Comparison of ENCODE assay signal across 20 mouse cellular contexts in genomic region chr10:64958391-64958790, GRCm38 (mm10).
DNase-seq lines count a peak whose midpoint lies in the region; ATAC-seq and TF ChIP-seq lines count a peak whose summit lies in the region.
"Had no signal": no experiment of that assay in that cellular context is flagged by ENCODE, and none has a peak within 500 bp of the region (broad histone marks: within the 10 kb centered on the region; RNA-seq: fewer than 3 reads in every experiment).

No protein-coding gene starts in this region.

- TF ChIP-seq CTCF in kidney, adult 2 months (conservative IDR thresholded peaks at IDR 0.05; ENCODE audit: insufficient read depth, insufficient read length, low read depth, low read length) = no peak
- TF ChIP-seq CTCF in forebrain, postnatal 0 days (IDR thresholded peaks at IDR 0.05; ENCODE audit: low read depth) = no peak

- H3K27me3 ChIP-seq in kidney, adult 2 months (replicated peaks; ENCODE audit: control insufficient read depth, insufficient read depth, low read length) = no peaks in the 10 kb centered on the region
- no peaks in the 10 kb centered on the region for H3K27me3 ChIP-seq in forebrain, postnatal 0 days (ENCODE audit: insufficient read depth, low read length)
- H3K27me3 ChIP-seq: hindbrain, embryonic 13.5 days; limb, embryonic 13.5 days; liver, embryonic 15.5 days had no signal

- peak; percentile 20 for DNase-seq in kidney, adult 2 months
- no peak for DNase-seq in kidney, postnatal 4 days
- DNase-seq in cerebellum, adult 11 months = peak; percentile 7
- peak; percentile 25 to 33 for DNase-seq in cerebellum, adult 18-20 months
- peak; percentile 11 to 61 for DNase-seq in cerebellum, postnatal 36 days
- DNase-seq in forebrain, postnatal 0 days = no peak
- no peak for DNase-seq in yolk sac, embryonic 10.5 days (ENCODE audit: low spot score)
- DNase-seq: adrenal gland, adult 2 months; embryo, embryonic 11 days; gastrocnemius, postnatal 14 days; right cerebral cortex, postnatal 4 days; thymus, postnatal 36 days had no signal

- ATAC-seq in forebrain, postnatal 0 days = no peak
- ATAC-seq: inflammation-experienced regulatory T-cells, adult 6 months had no signal

- no peaks in the 10 kb centered on the region for H3K36me3 ChIP-seq in kidney, adult 2 months (ENCODE audit: control insufficient read depth, insufficient read depth, low read length)
- no peaks in the 10 kb centered on the region for H3K36me3 ChIP-seq in forebrain, postnatal 0 days (ENCODE audit: insufficient read depth)
- H3K36me3 ChIP-seq: forebrain, embryonic 10.5 days; heart, embryonic 10.5 days; hindbrain, embryonic 13.5 days; limb, embryonic 13.5 days; liver, embryonic 15.5 days; midbrain, embryonic 10.5 days had no signal

- no peak overlapping the region for H3K4me2 ChIP-seq in forebrain, postnatal 0 days (ENCODE audit: low read depth)
- H3K4me2 ChIP-seq: hindbrain, embryonic 13.5 days; limb, embryonic 13.5 days; liver, embryonic 15.5 days had no signal

- no peak overlapping the region for H3K4me3 ChIP-seq in kidney, adult 2 months (ENCODE audit: insufficient read depth, low read depth, low read length)
- H3K4me3 ChIP-seq in forebrain, postnatal 0 days (ENCODE audit: low read depth, low read length) = no peak overlapping the region
- H3K4me3 ChIP-seq: forebrain, embryonic 10.5 days; heart, embryonic 10.5 days; hindbrain, embryonic 13.5 days; limb, embryonic 13.5 days; liver, embryonic 15.5 days; midbrain, embryonic 10.5 days had no signal

- H3K4me1 ChIP-seq in kidney, adult 2 months (ENCODE audit: control insufficient read depth, insufficient read depth, low read length) = no peaks in the 10 kb centered on the region
- no peaks in the 10 kb centered on the region for H3K4me1 ChIP-seq in forebrain, postnatal 0 days (ENCODE audit: insufficient read depth)
- H3K4me1 ChIP-seq: forebrain, embryonic 10.5 days; heart, embryonic 10.5 days; hindbrain, embryonic 13.5 days; limb, embryonic 13.5 days; liver, embryonic 15.5 days; midbrain, embryonic 10.5 days had no signal

- no peak overlapping the region for H3K9ac ChIP-seq in forebrain, postnatal 0 days
- H3K9ac ChIP-seq: hindbrain, embryonic 13.5 days; limb, embryonic 13.5 days; liver, embryonic 15.5 days had no signal

- no peak overlapping the region for H3K27ac ChIP-seq in kidney, adult 2 months (ENCODE audit: insufficient read depth, low read depth, low read length)
- no peak overlapping the region for H3K27ac ChIP-seq in forebrain, postnatal 0 days (ENCODE audit: low read depth, low read length)
- H3K27ac ChIP-seq: forebrain, embryonic 10.5 days; heart, embryonic 10.5 days; hindbrain, embryonic 13.5 days; limb, embryonic 13.5 days; liver, embryonic 15.5 days; macrophage; midbrain, embryonic 10.5 days had no signal

- TF ChIP-seq POLR2A in kidney, adult 2 months (IDR thresholded peaks at IDR 0.05; ENCODE audit: low read depth, low read length) = no peak

- no peaks in the 10 kb centered on the region for H3K9me3 ChIP-seq in forebrain, postnatal 0 days (ENCODE audit: low read length)
- H3K9me3 ChIP-seq: forebrain, embryonic 10.5 days; heart, embryonic 10.5 days; hindbrain, embryonic 13.5 days; limb, embryonic 13.5 days; liver, embryonic 15.5 days; midbrain, embryonic 10.5 days had no signal

Comparison
In these comparisons a context has a peak if more than half of its experiments do, and no peak if none do; other contexts are left out.
1. DNase-seq: peak in kidney, adult 2 months (single experiment), cerebellum, adult 11 months (single experiment), cerebellum, adult 18-20 months (2 of 2) and cerebellum, postnatal 36 days (2 of 2); none in kidney, postnatal 4 days (0 of 2), forebrain, postnatal 0 days (single experiment) and yolk sac, embryonic 10.5 days (single experiment).